Mouse (Mus musculus) heart, postnatal 4 days (tissue): ENCODE data around the gene Ccno. TPM values are rescaled to one million over a fixed set of nuclear protein-coding genes. Genes with fewer than 3 reads are reported as not detected.
"Not testable (repeated sequence)": the region's sequence is repeated elsewhere in the genome, so short reads cannot be mapped to it uniquely, and the experiment has no call there.

Experiments
- DNase-seq: peaks from one replicate; pipeline ENCODE4 v3.0.0; 2021
- microRNA-seq, 2 experiments: library from miRNA; unstranded; fragments of <30 nt; microRNA quantifications; one replicate each; pipeline ENCODE4 v1.2.0; 2021 to 2022
- total RNA-seq, 2 experiments: library from RNA; stranded (reverse); gene quantifications; 2 replicates each; pipeline ENCODE4 v1.2.3; 2021

Ccno gene
- total RNA-seq, 2 experiments from 2014 or later: 0.16 TPM; not detected in 1

DNA sequence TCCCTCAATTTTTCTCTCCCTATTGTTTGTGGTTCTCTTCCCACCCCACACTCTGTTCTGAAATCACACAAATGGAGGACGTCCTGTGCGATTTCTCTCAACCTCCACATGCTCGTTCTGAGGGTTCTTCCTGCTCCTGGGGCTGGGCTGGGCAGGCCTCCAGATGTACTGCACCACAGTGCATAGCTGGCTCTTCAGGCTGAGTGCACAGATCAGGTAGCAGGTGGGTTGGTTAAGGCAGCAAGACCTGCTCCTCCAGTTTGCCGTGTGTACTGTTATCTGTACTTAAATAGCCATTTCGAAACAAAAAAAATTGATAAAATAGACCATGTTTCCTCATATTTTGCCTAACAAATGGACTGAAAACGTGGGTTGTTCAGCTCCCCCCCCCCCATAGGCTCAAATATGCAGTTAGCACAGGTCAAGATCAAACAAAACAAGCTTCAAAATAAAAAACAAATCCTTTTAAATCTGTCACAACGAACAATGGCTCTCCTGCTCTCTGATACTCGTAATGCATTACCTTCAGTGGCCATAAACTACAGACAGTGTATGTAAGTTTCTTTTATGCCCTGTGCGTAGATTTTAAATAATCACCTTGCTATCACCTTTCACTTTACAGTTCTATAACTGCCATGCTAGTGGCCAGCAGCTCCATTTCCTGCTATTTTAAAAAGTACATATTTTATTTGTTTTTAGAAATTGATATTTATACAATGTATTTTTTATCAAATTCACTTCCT is 13.1 kb downstream of the Ccno start:
- no peak for DNase-seq

DNA sequence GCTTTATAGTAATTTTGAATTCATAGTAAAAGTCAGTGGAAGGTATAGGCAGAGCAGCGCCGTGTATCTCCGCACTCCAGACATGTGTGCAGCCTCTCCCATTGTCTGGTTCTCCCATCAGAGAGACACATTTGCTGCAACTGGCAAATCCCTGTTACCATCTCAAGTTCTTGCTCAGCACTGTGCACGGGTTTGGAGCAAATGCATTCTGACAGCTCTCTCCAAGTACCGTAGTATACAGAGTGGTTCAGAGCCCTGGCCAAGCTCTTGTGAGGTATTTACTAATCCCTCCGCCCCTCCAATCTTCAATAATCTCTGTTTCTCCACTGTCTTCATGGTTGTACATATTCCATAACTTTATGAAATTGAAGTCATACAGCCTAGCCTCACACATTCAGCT is 25.1 kb downstream of the Ccno start:
- DNase-seq: no peak

DNA sequence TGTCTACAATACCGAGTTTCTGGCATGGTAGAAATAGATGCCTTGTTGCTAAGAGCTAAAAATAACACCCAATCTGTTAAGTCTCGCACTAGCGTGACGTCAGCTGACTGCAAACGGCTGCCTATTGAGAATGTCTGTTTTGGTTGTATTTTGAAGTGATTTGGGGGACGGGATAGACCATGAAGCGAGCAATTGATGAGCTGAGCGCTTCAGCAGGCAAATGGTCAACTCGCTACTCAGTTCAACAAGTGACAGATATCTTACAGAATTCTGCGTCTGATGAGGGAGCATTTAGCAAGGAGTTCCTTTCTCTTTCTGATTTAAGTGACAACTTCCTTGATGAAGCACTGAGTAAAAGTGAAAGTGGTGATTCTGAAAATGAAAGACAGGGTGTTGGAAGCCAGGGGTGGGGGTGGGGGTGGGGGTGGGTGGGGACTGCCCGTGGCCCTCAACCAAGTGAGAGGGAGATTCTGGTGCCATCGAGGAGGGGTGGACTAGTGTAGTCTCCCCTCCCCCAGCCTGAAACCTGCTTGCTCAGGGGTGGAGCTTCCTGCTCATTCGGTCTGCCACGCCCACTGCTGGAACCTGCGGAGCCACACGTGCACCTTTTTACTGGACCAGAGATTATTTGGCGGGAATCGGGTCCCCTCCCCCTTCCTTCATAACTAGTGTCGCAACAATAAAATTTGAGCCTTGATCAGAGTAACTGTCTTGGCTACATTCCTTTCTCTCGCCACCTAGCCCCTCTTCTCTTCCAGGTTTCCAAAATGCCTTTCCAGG is 25.8 kb downstream of the Ccno start:
- not testable (repeated sequence) for DNase-seq

DNA sequence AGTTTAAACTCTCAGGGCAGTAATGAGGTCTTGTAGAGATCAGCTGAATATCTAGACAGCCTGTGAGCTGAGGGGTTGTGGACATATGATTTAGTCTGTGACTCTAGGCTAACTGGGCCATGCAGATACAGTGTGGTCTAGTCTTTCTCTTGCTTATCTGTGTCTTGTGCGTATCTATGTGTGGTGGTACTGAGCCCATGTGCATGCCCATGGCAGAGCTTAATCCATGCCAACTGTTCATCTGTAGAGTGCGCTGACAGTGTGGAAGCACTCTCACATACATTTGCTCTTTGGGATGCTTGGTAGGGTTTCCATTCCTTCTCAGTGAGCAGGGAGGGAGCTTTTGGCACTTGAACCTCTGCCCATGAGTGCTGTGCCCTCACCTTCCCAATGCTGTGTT is 33.9 kb downstream of the Ccno start:
- DNase-seq: no peak

DNA sequence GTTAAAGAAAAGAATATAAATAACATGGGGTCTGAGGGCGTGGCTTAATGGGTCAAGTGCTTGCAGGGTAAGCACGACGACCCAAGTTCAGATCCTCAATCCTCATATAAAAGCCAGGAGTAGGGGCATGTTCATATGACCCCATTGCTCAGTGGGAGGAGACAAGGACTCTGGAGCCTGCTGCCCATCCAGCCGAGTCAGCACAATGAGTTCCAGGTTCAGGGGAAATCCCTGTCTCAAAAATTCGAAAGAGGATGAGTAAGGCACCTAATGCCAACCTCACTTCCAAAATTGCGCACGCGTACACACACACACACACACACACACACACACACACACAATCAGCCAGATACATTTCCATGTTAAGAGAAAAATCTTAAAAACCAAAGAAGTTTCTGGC is 34.9 kb downstream of the Ccno start:
- no peak for DNase-seq

DNA sequence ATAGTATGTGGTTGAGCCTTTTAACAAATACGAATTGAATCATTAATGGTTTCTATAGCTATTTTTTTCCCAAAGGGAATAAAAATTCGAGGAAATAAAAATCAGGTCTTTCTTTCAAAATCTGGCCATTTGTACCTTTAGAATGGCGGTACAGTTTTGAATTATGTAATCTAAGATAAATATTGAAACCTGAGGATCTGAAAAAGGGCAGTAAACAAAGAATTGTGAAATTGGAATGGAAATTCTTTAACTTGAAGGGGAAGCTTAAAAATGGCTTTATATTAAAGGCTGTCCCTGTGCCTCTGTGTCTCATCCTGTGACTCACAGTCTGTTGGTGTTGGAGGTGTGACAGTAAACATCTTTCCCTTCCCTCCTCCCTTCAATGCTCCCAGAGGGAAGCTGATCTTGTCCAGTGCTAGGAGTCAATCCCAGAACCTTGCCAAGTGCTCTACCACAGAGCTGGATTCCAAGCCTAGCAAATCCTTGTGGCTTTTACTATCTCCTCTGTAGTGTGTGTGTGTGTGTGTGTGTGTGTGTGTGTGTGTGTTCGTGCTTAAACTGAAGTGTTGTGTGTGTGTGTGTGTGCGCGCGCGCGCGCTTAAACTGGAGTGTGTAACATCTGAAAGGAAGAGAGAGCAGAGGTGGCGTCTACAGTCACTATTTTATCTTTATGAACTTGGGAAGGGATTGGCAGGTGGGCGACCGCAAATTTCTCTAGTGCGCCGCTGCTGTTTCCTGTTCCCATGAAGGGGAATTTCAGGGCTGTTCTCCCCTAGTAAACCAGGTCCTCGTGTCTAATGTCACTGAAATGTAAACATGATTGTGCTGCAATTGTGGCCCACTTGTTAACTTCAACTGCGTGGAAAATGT is 35.9 kb downstream of the Ccno start:
- DNase-seq: no peak

DNA sequence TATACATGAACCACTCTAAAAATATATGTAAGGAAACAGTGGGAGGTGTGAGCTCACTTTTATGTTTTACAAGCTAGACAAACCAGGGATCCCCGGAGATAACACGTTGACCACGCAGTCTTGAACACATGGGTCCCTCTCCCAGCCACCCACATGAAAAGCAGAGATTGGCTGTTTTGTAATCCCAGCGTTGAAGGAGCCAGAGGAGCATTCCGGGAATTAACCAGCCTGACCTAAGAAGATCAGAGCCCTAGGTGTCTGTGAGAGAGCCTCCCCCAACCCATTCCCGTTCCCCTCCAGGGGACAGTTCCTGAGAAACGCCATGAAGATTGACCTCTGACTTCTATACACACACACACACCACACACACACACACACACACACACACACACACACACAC is 43.7 kb downstream of the Ccno start:
- no peak for DNase-seq

DNA sequence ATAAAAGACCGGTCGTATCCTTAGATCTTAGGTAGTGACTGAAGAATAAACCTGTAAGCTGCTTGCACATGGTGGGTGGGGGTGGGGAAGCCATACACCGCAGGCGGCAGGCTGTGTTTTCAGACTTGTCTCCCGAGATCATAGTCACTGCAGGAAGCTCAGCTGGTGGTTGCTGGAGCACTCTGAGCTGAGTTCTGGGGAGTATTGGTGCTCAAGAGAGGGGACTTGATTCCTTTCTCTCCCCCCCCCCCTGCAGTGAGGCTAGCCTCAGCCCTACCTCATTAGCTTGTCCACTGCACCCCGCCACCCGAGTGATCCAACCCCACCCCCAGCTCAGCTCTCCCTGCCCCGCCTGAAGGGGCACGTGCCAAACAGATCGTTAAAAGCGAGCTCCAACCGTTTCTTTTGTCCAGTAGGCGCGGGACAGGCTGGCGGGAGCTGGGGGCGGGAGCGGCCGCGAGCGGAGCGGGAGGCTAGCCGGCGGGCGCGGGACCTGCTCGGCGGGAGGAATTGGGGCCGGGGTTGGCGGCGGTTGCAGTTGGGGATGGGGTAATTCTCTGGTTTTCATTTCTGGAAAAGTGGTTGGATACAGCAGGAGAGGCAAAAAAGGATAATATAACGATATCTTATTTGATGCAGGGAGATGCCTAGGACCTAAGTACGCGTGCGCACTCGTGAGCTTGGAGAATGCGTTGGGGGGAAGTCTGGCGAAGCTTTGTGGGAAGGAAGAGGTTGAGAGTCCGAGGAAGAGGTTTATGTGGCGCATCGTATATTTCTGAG is 44.4 kb downstream of the Ccno start:
- DNase-seq: no peak

DNA sequence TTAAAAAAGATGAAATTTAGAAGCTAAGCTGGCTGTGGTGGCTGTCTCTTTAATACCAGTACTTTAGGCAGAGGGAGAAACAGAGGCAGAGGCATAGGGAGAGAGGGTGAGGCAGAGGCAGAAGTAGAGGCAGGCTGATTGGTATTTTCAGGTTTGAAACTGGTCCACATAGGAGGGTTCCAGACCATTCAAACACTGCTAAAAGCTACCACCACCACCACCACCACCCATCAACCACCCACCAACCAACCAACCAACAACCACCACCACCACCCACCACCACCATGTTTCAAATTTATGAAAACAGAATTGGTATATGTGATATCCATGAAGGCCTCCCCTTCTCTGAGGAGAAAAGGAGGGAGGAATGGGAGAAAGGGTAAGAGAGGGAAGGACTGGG is 45.2 kb downstream of the Ccno start:
- no peak for DNase-seq

DNA sequence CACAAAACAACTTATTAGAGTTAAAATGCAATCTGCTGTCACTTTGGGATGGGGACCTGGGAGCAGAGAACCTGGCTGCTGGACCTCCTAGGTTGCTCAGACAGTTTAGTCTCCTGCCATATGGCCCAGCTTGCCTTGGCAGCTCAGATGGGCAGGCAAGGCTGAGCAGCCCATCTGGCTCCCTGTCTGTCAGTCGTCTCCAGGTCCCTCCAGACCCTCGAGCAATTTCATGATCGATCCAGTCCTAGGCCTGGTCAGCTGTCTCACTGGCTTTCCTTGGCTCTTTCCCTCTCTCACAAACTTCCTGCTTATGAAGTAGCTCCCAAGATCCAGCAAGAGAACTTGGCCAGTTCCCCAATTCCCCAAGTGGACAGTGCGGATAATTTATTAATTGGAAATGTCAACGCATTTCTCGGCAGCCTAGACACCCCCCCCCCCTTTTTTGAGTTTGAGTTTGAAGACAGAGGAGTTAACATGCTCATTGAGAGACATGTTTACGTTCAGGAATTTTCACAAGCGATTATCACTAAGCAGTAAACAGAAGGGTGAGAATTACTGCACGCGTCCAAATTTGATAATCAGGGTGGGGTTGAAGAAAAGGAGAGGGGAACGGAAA is 46.8 kb downstream of the Ccno start:
- DNase-seq: no peak

DNA sequence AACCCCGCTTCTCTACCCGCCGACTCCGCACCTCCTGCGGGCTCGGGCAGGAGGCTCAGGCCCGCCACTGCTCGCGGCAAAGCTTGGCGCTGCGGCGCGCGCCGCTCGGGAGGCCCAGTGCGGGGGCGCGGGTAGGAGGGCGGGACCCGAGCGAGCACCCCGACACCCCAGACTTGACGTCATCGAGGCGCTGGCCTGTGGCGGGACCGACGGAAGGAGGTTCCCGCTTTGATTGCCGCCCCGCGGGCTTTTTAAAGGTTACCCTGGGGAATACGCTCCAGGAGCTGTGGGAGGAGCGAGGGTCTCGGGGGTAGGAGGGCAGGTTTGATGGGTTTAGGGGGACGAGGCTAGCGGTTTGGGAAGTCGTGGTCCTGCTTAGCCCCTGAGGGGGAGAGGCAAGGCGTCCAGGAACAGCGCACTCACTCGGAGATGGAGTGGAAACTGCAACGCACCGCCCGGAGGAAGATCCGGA is 47.4 kb downstream of the Ccno start, which contains the start of gene Cdc20b:
TSS of gene Cdc20b (plus strand) at position 162 of the 472 bp plus-strand sequence.
- peak; percentile 46 for DNase-seq

DNA sequence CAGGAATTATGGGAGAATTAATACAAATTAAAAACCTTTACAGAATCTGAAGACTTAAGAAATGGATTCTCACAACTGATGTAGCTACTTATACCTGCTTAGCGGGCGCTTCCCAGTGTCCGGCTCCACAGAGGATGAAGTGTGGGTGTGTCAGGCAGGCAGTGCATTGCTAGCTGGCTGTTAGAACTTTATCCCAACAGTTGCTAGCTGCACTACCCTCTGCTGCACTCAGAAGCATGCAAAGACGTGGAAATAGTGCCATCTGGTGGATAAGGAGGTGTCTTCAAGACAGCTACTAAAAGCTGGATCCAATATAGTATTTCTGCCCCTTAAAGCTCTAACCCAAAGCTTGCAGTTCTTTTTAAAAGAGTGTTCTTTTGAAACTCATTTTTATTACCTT is 48.2 kb downstream of the Ccno start:
- peak; percentile 79 for DNase-seq

Small RNAs within 50 kb of the gene (microRNA-seq; reads per million reads assigned to microRNA genes)
- gene Mir449a (48.1 to 57.7 reads per million in 2 experiments), gene Mir449b (0 reads per million in 2 experiments), gene Mir449c (0 reads per million in 2 experiments)

Other genes starting within 250 kb of the Ccno start
- 10 to 100 TPM; 72.2 to 78.2 TPM for gene Plpp1, start 187.0 kb upstream of the Ccno start, total RNA-seq
- gene Mtrex, start 60.4 kb upstream of the Ccno start, total RNA-seq: 10 to 100 TPM; 29.5 to 33.1 TPM
- gene Dhx29, start 60.3 kb upstream of the Ccno start, total RNA-seq: 10 to 100 TPM; 15.0 to 16.4 TPM
- gene Mcidas, start 6.0 kb downstream of the Ccno start, total RNA-seq: not detected
- not detected for gene Cdc20b, start 47.3 kb downstream of the Ccno start, total RNA-seq
- 10 to 100 TPM; 59.5 to 61.2 TPM for gene Gpx8, start 58.6 kb downstream of the Ccno start, total RNA-seq
- not detected for gene Gzma, start 113.2 kb downstream of the Ccno start, total RNA-seq
- under 1 TPM; 0.50 to 0.68 TPM for gene Esm1, start 221.9 kb downstream of the Ccno start, total RNA-seq
- not detected for gene Gzmk, start 238.1 kb downstream of the Ccno start, total RNA-seq